ENCODE assay signal across 8 mouse cellular contexts in genomic region chr4:84099071-84099470, GRCm38 (mm10).
"Had no signal": no experiment of that assay in that cellular context is flagged by ENCODE, and none has a peak within 500 bp of the region (broad histone marks: within the 10 kb centered on the region; RNA-seq: fewer than 3 reads in every experiment).

No protein-coding gene starts in this region.

- H3K27me3 ChIP-seq: liver, embryonic 13.5 days had no signal

- H3K27ac ChIP-seq: kidney, postnatal 0 days; liver, embryonic 13.5 days had no signal

- H3K4me1 ChIP-seq: liver, embryonic 13.5 days had no signal

- H3K36me3 ChIP-seq: liver, embryonic 13.5 days had no signal

- DNase-seq: liver, embryonic 13.5 days; lung, adult 2 months; lung, postnatal 14 days; lung, postnatal 4 days; midbrain, embryonic 14.5 days; thymus, adult 18-20 months; thymus, postnatal 36 days had no signal

- H3K4me3 ChIP-seq: liver, embryonic 13.5 days had no signal
